Mouse (Mus musculus) embryonic stem cell, embryonic (primary cell): ENCODE measurements around the gene Oaz2.

Experiments
- CTCF ChIA-PET, 4 experiments: fragments of 300-600 bp in 2 of 4; fragments of 350-600 bp in 2 of 4; sonication (Branson Sonifier 250); formaldehyde crosslinking; loops; one replicate each; lab custom pipeline; 2022; ENCODE audit warnings: inconsistent platforms in 2 of 4; lab: Charles Lee
- POLR2A ChIA-PET, 4 experiments: fragments of 300-600 bp in 2 of 4; fragments of 350-600 bp in 2 of 4; sonication (Branson Sonifier 250); formaldehyde crosslinking; loops; one replicate each; lab custom pipeline; 2022; ENCODE audit warnings: antibody characterized with exemption in 4 of 4, inconsistent platforms in 1 of 4; lab: Charles Lee

The Oaz2 gene

DNA sequence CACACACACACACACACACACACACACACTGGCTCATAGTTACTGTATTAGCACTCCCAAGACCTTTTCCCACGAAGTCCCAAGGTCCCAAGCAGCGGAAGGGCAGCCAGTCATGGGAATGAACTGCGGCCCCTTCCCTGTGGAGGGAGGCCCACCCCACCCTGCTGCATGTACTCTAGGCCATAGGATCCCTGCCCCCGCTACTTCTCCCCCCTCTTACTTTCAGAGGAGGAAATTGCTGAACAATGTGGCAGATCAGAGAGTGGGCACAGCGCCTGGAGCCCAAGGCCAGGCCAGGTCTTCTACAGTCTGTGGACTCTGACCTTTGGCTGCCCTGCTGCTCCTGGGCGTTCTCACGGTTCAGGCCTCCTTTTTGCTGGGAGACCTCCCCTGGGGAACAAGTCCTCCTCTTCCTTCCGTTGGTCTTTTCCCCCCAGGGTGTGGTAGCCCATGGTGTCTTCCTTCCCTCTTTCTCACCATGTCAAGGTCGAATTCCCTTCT is 3.7 kb downstream of the Oaz2 start:
- POLR2A ChIA-PET = interaction anchor here in 2 of 4 experiments (0.7 to 1.1 kb wide), 3 partner anchors 8 to 11 kb away, joined by 3 to 5 read pairs (median 4); no protein-coding TSS in a partner anchor
- CTCF ChIA-PET = interaction anchor here in 2 of 4 experiments (0.7 to 1.0 kb wide), 3 partner anchors 20 to 71 kb away, joined by 3 read pairs; no protein-coding TSS in a partner anchor

DNA sequence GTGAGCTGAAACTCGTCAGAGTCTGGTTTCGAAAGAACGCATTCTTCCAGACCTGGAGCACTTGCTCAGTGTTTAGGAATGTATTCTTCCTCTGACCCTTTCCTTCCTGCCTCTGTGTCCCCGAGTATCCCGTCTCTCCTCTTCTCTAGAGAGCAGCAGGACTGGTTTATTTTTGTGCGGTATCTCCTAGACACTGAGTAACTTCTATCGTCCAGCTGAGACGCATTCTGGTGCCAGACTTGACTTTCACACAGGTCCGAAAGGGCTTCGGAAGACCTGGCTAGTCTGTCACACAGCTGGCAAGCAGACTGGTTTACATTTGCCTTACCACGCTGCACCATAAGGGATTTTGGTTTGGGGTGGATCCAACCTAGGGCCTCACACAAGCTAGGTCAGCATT is 5.2 kb downstream of the Oaz2 start:
- ChIA-PET CTCF (interaction anchor here in 3 of 4 experiments (0.6 to 3.1 kb wide), 9 partner anchors 8 to 243 kb away, joined by 3 to 23 read pairs (median 3); no protein-coding TSS in a partner anchor), POLR2A (interaction anchor here in 3 of 4 experiments (0.9 to 2.5 kb wide), 17 partner anchors 9 to 80 kb away, joined by 3 to 10 read pairs (median 4); no protein-coding TSS in a partner anchor)

DNA sequence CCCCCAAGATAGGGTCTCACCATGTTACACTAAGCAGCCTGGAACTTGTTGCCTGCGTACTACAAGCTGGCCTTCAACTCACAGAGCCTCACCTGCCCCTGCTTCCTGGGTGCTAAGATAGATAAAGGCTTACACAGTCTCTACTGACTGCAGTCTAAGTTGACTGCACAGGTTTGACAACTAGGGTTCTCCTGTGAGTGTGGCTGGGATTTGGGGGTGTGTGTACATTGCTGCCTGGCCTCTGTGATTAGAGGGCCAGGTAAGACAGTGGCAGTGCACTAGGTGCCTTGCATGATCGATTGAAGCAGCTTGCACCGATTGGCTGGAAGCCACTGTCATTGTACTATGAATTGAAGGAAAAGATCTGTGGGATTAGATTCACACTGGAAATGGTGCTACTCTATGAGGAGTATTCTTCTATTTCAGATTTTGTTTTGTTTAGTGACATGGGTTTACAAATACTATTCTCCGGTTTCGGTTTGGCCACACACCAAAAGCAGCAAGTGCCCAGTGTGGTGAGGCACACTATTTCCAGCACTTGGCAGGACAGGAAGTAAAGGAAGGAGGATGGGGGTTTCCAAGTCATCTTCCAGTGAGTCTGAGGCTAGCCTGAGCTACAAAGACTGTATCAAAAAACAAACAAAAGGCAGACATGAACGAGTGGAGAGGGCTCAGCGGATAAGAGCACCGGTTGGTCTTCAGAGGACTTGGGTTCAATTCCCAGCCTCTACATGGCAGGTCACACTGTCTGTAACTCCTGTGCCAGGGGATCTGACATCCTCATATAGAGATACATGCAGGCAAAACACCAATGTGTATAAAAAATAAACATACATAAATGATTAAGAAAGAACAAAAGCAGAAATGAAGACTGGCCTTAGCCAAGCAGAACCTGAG is 7.9 kb downstream of the Oaz2 start:
- POLR2A ChIA-PET = interaction anchor here (0.5 to 5.9 kb wide), 53 partner anchors 8 to 482 kb away, joined by 3 to 43 read pairs (median 4); partner anchors contain the start of genes Oaz2 (in 2 of the 4), Dapk2 (in 1 of the 4), Mtfmt (in 1 of the 4) and Pif1 (in 1 of the 4)
- CTCF ChIA-PET = interaction anchor here (0.5 to 3.1 kb wide), 16 partner anchors 7 to 565 kb away, joined by 3 to 23 read pairs (median 4); no protein-coding TSS in a partner anchor

DNA sequence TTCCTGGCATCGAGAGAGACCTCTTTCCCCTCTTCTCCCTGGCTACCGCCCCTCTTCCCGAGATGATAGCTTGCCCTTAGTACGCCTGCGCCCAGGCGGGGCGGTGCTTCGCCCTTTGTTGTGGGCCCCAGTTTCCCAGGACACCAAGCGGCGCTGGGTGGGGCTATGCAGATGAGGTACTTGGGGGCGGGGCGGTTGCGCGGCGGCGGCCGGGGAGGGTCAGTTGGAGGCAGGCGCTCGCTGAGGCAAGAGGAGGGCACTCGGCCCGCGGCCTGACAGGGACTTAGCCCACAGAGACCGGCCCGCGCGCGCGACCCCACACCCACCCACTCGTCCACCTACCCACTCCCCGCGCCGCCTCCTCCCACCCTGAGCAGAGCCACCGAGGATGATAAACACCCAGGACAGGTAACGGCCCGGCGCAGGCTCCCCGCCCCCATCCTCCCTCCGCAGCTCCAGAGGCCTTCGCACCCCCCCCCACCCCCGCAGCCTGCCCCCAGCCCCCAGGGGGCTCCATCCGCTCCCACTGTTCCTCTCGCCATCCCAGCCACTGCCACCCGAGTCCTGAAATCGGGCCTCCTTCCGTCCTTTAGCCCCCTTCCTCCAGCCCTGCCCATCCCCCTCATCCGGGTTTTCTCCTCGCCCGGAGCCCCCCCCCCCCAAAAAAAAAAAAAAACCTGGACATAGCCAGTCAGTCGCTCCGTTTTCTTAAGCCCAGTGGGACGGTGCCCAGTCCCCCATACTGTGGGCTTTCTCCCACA is 8.7 kb downstream of the Oaz2 start:
- POLR2A ChIA-PET = interaction anchor here (0.5 to 5.9 kb wide), 54 partner anchors 9 to 482 kb away, joined by 3 to 43 read pairs (median 4); partner anchors contain the start of genes Oaz2 (in 2 of the 4), Dapk2 (in 1 of the 4), Mtfmt (in 1 of the 4) and Pif1 (in 1 of the 4)
- CTCF ChIA-PET = interaction anchor here (0.5 to 1.8 kb wide), 13 partner anchors 11 to 279 kb away, joined by 3 to 15 read pairs (median 3); no protein-coding TSS in a partner anchor

DNA sequence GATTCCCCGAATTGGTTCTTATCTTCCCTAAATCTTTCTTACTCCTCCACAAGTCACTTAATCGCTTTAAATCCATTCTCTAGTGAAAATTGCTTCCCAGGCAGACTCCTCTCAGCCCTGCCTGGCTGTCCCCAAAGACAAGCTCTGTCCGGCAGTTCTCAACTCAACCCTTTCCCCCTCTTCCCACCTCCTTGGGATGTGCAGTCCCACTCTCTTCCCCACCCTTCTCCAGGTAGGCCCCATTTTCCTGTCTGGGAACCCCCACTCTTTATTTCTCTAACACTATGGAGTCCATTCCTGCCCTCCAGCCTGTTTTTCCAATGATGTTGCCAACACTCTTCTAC is 9.3 kb downstream of the Oaz2 start:
- ChIA-PET CTCF (interaction anchor here in 1 of 4 experiments (1.4 kb wide), 1 partner anchor 79 kb away, joined by 15 read pairs; no protein-coding TSS in a partner anchor), POLR2A (interaction anchor here in 3 of 4 experiments (0.6 to 5.9 kb wide), 20 partner anchors 9 to 158 kb away, joined by 3 to 43 read pairs (median 8); partner anchors contain the start of genes Pif1 (in 1 of the 3) and Plekho2 (in 1 of the 3))

DNA sequence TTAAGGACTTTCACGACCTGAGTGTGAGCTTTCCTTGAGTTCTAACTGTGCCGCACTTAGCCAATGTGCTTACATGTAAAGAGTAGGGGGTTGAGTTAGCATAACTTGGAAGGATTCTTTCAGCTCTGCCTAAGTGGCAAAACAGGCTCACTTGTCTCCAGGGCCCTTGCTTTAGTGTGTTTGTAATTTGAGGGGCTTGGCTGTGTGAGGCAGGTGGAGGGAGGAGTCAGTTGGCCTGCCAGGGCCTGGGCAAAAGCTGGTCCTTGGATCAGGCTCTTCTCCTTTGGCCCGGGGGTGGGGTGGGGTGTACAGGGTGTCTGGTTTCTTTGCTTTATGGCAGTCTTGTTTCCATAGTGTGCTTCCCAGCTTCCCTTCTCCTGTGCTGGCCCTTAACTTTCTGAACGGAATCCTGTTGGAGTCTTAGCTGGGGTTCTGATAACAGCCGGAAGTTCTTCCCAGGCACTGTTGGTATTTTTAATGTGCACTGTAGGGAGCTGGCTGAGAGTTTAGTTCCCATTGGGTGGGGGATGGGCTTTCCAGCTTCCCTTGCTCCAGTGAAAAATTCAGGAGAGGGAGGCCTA is 11.5 kb downstream of the Oaz2 start:
- CTCF ChIA-PET = interaction anchor here (0.5 to 3.7 kb wide), 11 partner anchors 12 to 157 kb away, joined by 3 to 13 read pairs (median 4); partner anchors contain the start of gene Oaz2 (in 1 of the 4)
- POLR2A ChIA-PET = interaction anchor here (0.7 to 5.9 kb wide), 29 partner anchors 8 to 97 kb away, joined by 3 to 43 read pairs (median 4); no protein-coding TSS in a partner anchor

DNA sequence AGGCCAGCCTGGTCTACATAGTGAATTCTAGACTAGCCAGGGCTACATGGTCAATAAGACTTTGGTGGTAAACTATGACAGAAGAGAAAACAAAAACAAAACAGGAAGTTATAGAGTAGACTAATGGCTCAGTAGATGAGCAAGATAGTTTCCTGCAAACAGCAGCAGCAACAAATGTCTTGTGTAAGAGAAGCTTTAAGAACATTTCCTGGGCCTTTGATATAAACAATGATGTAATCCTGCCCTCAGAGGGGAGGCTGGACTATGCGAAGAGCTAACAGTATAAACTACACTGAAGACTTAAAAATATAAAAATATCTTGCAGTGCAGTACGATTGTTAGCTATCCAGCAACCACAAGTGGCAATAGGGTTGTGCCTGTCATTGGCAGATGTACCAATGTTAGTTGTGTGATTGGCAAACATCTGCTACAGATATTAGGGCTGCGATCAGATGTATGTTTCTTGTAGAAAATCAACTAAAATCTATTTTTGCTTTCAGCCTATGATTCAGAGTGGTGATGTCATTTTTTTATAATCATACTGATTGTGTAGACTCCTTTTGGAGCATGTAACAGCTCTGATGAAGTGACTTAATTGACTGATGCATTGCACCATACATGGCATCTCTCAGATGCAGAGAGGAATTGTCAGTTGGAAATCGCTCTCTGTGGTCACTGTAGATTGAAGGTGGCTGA is 13.3 kb downstream of the Oaz2 start:
- ChIA-PET CTCF (interaction anchor here in 3 of 4 experiments (0.8 to 3.7 kb wide), 5 partner anchors 12 to 80 kb away, joined by 5 to 17 read pairs (median 11); no protein-coding TSS in a partner anchor), POLR2A (interaction anchor here in 2 of 4 experiments (0.6 to 3.1 kb wide), 13 partner anchors 10 to 126 kb away, joined by 3 to 12 read pairs (median 4); partner anchors contain the start of genes Oaz2 (in 2 of the 2) and Plekho2 (in 1 of the 2))

DNA sequence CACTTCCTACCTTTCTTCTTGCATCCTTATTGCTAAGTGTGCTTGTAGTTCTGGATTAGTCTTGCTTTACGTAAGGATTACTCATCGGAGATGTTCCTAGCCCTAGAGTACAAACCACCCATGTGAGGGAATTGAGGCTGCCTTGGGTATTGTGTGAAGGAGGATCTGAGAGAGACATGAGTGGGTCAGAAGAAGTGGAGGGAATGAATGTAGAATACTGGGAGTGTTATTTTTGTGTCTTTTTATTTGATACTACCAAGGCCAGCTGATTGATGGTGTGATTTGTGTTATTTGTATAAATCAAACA is 13.8 kb downstream of the Oaz2 start:
- ChIA-PET CTCF (interaction anchor here in 3 of 4 experiments (0.7 to 3.7 kb wide), 15 partner anchors 11 to 83 kb away, joined by 3 to 17 read pairs (median 6); no protein-coding TSS in a partner anchor), POLR2A (interaction anchor here (0.6 to 3.1 kb wide), 19 partner anchors 8 to 146 kb away, joined by 3 to 12 read pairs (median 4); partner anchors contain the start of genes Oaz2 (in 2 of the 4), Pif1 (in 1 of the 4), Plekho2 (in 1 of the 4) and Zfp609 (in 1 of the 4))

DNA sequence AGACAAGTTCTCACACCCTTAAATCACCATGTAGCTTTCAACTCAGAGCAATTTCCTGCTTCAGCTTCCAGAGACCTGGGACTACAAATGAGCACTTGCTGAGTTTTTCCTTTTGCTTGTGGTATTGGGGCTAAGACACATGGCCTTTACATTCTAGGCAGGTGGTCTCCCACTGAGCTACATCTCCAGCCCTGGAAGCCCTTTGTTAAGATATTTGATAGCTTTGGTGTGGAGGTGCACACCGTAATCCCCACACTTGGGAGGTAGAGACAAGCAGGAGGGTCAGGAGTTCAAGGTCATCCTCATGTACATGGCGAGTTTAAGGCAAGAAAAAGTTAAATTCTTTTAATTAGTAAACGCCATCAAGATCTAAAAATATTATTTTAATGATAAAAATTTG is 14.4 kb downstream of the Oaz2 start:
- ChIA-PET POLR2A (interaction anchor here (0.7 to 3.1 kb wide), 21 partner anchors 9 to 271 kb away, joined by 3 to 12 read pairs (median 4); partner anchors contain the start of genes Oaz2 (in 1 of the 4), Pif1 (in 1 of the 4), Plekho2 (in 1 of the 4) and Zfp609 (in 1 of the 4)), CTCF (interaction anchor here in 3 of 4 experiments (0.7 to 3.3 kb wide), 13 partner anchors 11 to 84 kb away, joined by 3 to 17 read pairs (median 6); no protein-coding TSS in a partner anchor)

DNA sequence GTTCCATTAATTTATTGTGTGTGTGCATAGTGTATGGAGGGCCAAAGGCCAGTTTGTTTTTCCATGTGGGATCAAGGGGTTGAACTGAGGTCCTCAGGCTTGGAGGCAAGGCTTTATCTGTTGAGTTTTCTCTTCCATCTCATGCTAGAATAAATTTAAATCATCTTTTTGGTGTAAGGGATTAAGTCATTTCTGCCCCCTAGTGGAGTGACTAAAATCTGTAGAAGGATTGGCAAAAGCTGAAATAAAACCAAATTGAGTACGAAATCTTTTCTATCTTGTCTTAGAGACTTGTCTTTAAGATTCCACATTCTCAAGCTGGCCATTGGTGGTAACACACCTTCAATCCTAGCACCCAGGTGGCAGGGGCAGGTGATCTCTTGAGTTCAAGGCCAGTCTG is 15.2 kb downstream of the Oaz2 start:
- ChIA-PET CTCF (interaction anchor here (0.5 to 3.3 kb wide), 18 partner anchors 8 to 1237 kb away, joined by 3 to 17 read pairs (median 4); no protein-coding TSS in a partner anchor), POLR2A (interaction anchor here in 3 of 4 experiments (0.6 to 3.1 kb wide), 13 partner anchors 9 to 97 kb away, joined by 3 to 12 read pairs (median 5); no protein-coding TSS in a partner anchor)

DNA sequence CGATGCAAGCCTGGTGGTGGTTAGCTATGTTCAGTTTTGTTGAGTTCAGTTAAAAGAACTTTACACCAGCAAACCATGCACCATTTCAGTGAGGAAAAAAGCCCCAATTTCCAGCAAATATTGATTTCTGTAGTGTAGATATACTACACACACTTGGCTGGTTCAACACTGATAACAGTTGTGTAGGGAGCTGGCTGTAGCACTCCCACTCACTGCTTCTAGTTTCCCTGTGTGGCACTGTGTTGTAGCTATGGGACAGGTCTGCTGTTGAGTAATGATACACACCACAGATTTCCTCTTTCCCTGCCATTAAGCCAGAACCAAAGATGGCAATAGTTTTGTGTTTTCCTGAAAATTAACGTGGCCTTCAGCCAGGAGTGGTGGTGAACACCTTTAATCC is 16.9 kb downstream of the Oaz2 start:
- CTCF ChIA-PET = interaction anchor here in 2 of 4 experiments (0.6 to 3.3 kb wide), 6 partner anchors 11 to 86 kb away, joined by 3 to 13 read pairs (median 4); partner anchors contain the start of gene Oaz2 (in 1 of the 2)

DNA sequence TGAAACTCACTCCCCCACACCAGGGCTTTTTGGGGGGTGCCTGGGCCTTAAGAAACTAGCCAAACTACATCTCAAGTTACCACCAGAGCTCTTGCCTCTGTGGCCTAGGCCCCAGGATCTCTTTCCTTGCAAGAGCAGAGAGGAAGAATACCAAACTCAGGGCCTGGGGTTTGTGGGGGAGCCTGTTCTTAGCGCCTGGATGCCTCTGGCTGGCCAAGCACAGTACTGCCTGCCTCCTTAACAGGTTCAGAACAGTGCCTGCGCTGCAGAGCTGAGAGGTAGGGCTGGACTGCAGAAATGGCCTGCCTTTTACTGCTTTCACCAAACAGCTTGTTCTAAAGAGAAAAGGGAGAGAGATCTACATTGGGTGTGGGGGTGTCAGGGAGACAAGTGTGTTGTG is 22.1 kb downstream of the Oaz2 start:
- ChIA-PET POLR2A (interaction anchor here in 2 of 4 experiments (1.0 to 1.3 kb wide), 2 partner anchors 10 to 86 kb away, joined by 3 read pairs; no protein-coding TSS in a partner anchor), CTCF (interaction anchor here in 1 of 4 experiments (0.5 kb wide), 1 partner anchor 91 kb away, joined by 6 read pairs; no protein-coding TSS in a partner anchor)

More for the DNA sequence above, 16.9 kb downstream of the Oaz2 start:
- POLR2A ChIA-PET = interaction anchor here in 3 of 4 experiments (0.9 to 5.1 kb wide), 9 partner anchors 8 to 78 kb away, joined by 3 to 23 read pairs (median 4); no protein-coding TSS in a partner anchor

DNA sequence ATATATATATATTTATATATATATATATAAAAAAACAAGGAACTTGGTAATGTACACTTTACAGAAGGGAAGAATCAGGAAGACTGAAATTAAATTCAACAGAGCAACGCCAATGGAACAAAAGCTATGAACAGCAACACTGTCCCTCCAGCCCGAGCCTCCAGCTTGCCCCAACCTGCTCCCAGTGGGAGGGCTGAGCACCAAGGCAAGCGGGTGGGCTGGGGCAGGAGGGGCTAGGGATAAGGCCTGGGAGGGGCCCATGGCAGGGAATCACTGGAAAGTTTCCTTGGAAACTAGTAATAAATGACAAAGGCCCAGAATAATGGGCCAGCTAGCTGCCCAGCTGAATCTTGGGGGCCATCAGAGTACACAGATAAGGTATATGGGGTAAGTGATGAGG is 24.7 kb downstream of the Oaz2 start:
- ChIA-PET CTCF (interaction anchor here in 3 of 4 experiments (0.6 to 2.0 kb wide), 7 partner anchors 9 to 94 kb away, joined by 3 to 11 read pairs (median 4); no protein-coding TSS in a partner anchor), POLR2A (interaction anchor here (0.5 to 2.8 kb wide), 27 partner anchors 8 to 496 kb away, joined by 3 to 19 read pairs (median 4); partner anchors contain the start of genes Pif1 (in 1 of the 4) and Plekho2 (in 1 of the 4))

DNA sequence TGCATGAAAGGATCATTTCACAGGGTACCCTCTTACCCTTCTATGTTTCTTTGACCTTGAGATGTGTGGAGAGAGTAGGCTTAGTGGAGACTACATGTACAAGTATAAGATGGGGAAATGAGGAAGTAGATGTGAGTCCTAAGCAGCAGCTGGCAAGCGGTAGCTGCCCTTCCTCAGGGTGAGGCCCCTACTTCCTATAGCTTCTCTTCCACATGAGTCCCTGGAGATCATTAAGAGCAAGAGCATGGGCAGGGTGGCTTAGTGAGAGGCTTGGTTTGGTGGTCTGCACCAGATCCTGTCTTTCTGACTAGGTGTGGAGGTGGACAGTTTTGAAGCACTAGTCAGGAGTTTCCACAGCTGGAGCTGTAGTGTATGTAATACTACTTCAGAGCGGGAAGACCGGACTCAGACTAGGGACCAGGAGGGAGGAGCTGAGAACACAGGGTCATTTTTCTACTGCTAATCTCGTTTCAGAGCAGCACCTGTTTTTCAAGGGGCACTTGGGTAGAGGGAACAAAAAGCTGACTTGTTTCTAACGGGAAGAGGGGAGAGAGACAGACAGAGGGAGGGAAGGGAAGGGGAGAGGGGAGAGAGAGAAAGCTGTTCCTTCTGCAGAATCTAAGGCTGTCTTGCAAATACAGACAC is 25.3 kb downstream of the Oaz2 start:
- ChIA-PET CTCF (interaction anchor here in 3 of 4 experiments (0.6 to 2.0 kb wide), 9 partner anchors 10 to 311 kb away, joined by 3 to 14 read pairs (median 4); no protein-coding TSS in a partner anchor), POLR2A (interaction anchor here (0.5 to 2.8 kb wide), 24 partner anchors 9 to 497 kb away, joined by 3 to 19 read pairs (median 4); partner anchors contain the start of gene Pif1 (in 1 of the 4))

DNA sequence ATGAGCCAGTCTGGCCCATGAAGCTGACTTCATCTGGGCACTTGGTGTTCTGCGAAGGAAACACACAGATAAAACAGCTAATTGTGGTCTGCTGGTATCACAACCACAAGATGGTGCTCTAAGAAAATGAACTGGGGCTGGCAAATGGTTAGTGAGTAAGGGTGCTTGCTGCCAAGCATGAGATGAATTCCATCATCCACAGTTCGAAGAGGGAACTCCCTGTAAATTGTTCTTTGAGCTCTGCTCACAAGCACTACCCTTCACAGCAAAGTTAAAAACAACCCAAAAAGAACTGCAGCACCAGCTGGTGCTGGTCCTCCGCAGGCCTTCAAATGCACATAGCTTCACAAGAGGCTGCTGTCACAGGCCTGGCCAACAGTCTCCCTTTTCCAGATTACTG is 27.8 kb downstream of the Oaz2 start:
- ChIA-PET CTCF (interaction anchor here (0.5 to 1.7 kb wide), 12 partner anchors 8 to 160 kb away, joined by 3 to 9 read pairs (median 4); no protein-coding TSS in a partner anchor), POLR2A (interaction anchor here (0.5 to 1.3 kb wide), 9 partner anchors 19 to 580 kb away, joined by 3 to 6 read pairs (median 3); no protein-coding TSS in a partner anchor)
